Mouse (Mus musculus) stomach, embryonic 16.5 days (tissue): Measurements from ENCODE around the gene Btg4. TPM values are rescaled to one million over a fixed set of nuclear protein-coding genes. Genes with fewer than 3 reads are reported as not detected.
A peak's percentile ranks its signal among the peaks of the same experiment; 100 is the strongest.

Experiments
- ATAC-seq: fragments of 200-750 bp; cut with Nextera tagmentation; 2 replicates; pipeline ENCODE4 v1.8.0; 2017; ENCODE audit warnings: moderate number of reproducible peaks, moderate TSS enrichment; ENCODE audit not compliant: insufficient read depth, low FRiP score
- H3K27ac ChIP-seq: fragments of 300-500 bp; sonication (generic); 2 replicates; pipeline ENCODE4 v1.5.1; 2014; ENCODE audit warnings: low read length
- H3K27me3 ChIP-seq: fragments of 300-500 bp; sonication (generic); 2 replicates; pipeline ENCODE4 v1.6.1; 2014; ENCODE audit warnings: low read length, control low read depth, mixed read lengths; ENCODE audit not compliant: control insufficient read depth, insufficient read depth
- H3K36me3 ChIP-seq: fragments of 300-500 bp; sonication (generic); 2 replicates; pipeline ENCODE4 v1.6.1; 2014; ENCODE audit warnings: low read length; ENCODE audit not compliant: control insufficient read depth, insufficient read depth
- H3K4me1 ChIP-seq: fragments of 300-500 bp; sonication (generic); 2 replicates; pipeline ENCODE4 v1.6.1; 2014; ENCODE audit warnings: low read length, control low read depth, mixed read lengths; ENCODE audit not compliant: control insufficient read depth, insufficient read depth
- H3K4me2 ChIP-seq: fragments of 300-500 bp; sonication (generic); 2 replicates; pipeline ENCODE4 v1.6.1; 2014; ENCODE audit warnings: low read depth, low read length, mixed read lengths
- H3K4me3 ChIP-seq: fragments of 300-500 bp; sonication (generic); replicated peaks from 2 replicates; pipeline ENCODE4 v1.5.1; 2014; ENCODE audit warnings: mild to moderate bottlenecking, low read length
- H3K9ac ChIP-seq: fragments of 300-500 bp; sonication (generic); 2 replicates; pipeline ENCODE4 v1.6.1; 2014; ENCODE audit warnings: low read length
- H3K9me3 ChIP-seq: fragments of 300-500 bp; sonication (generic); replicated peaks from 2 replicates; pipeline ENCODE4 v1.6.1; 2016; ENCODE audit warnings: low read length, control low read depth; ENCODE audit not compliant: control insufficient read depth
- WGBS: fragments of 180-500 bp; shearing (Covaris S2); extraction: QIAGEN DNeasy Blood & Tissue Kit; methylation state at CpG from one replicate; pipeline ENCODE4 v1.1.7; 2014; 5-methylcytosine and 5-hydroxymethylcytosine counted together
- microRNA counts: library from miRNA; unstranded; fragments of <30 nt; microRNA quantifications from one replicate; lab custom pipeline; 2016
- microRNA-seq: library from miRNA; unstranded; fragments of <30 nt; microRNA quantifications from one replicate; pipeline ENCODE4, GENCODE M21; 2016
- polyA plus RNA-seq: library from polyadenylated mRNA; unstranded; fragments of >200 nt; fragmentation: Nextera tagmentation; extraction: Ambion mirVana; gene quantifications from 2 replicates; pipeline ENCODE4 v1.2.1, GENCODE M21; 2015

The Btg4 gene
- polyA plus RNA-seq, 1 experiment from 2014 or later: not detected

- Histone ChIP-seq H3K36me3 (no peaks in the 10 kb centered on the region), H3K27ac (peak overlapping the region; percentile 86), H3K4me2 (no peak overlapping the region), H3K4me1 (0 out of 2 replicates have a peak, but pooled peaks cover 2% of the 10 kb centered on the region), H3K4me3 (no peak overlapping the region), H3K9me3 (no peaks in the 10 kb centered on the region), H3K27me3 (no peaks in the 10 kb centered on the region), H3K9ac (no peak overlapping the region)
- peak; percentile 78 for ATAC-seq
- WGBS: 55% methylated on average over 11 of the region's 11 CpGs
Measured at GRCm38 (mm10) chr9:51167954-51168353, 107.3 kb downstream of the Btg4 start.

- H3K4me2 ChIP-seq: no peak overlapping the region
- H3K4me1 ChIP-seq: 0 out of 2 replicates have a peak, but pooled peaks cover 2% of the 10 kb centered on the region
- H3K27ac ChIP-seq: peak overlapping the region; percentile 86
- H3K9me3 ChIP-seq: no peaks in the 10 kb centered on the region
- H3K9ac ChIP-seq: 0 out of 2 replicates have a peak overlapping the region, but pooled peaks have one; percentile 22
- H3K4me3 ChIP-seq: no peak overlapping the region
- peak; percentile 71 for ATAC-seq
- H3K27me3 ChIP-seq: no peaks in the 10 kb centered on the region
- 46% methylated on average over 5 of the region's 5 CpGs for WGBS
- no peaks in the 10 kb centered on the region for H3K36me3 ChIP-seq
Measured at GRCm38 (mm10) chr9:51168698-51169097, 108.0 kb downstream of the Btg4 start.

GRCm38 (mm10) chr9:51169133-51169532, 108.4 kb downstream of the Btg4 start:
- ATAC-seq: peak; percentile 30; the same call in 1 of the 2 replicates
- H3K4me3 ChIP-seq: no peak overlapping the region
- H3K9ac ChIP-seq: 0 out of 2 replicates have a peak overlapping the region, but pooled peaks have one; percentile 22
- 69% methylated on average over 7 of the region's 7 CpGs for WGBS
- no peaks in the 10 kb centered on the region for H3K36me3 ChIP-seq
- no peaks in the 10 kb centered on the region for H3K27me3 ChIP-seq
- no peaks in the 10 kb centered on the region for H3K9me3 ChIP-seq
- H3K4me2 ChIP-seq: no peak overlapping the region
- peak overlapping the region; percentile 86 for H3K27ac ChIP-seq
- 0 out of 2 replicates have a peak, but pooled peaks cover 2% of the 10 kb centered on the region for H3K4me1 ChIP-seq

MicroRNAs encoded within 50 kb of the gene (microRNA counts, 519-probe panel; counts per million panel counts)
- 1,655 counts per million, percentile 25 among the panel's probes with 10 or more counts for microRNA mmu-miR-34b-3p (lab: Ali Mortazavi, UCI)
- microRNA mmu-miR-34b-5p (lab: Ali Mortazavi, UCI): 1,539 counts per million, percentile 19 among the panel's probes with 10 or more counts
- microRNA mmu-miR-34c (lab: Ali Mortazavi, UCI): 3,675 counts per million, percentile 85 among the panel's probes with 10 or more counts

Small RNA genes lying within 50 kb of the gene (microRNA-seq; reads per million reads assigned to microRNA genes)
- gene Mir34b: 13.6 reads per million, percentile 35 among the genes with 10 or more reads in this experiment
- 317 reads per million, percentile 67 among the genes with 10 or more reads in this experiment for gene Mir34c

Other genes with a start within 250 kb of the Btg4 start
- 79.3 and 87.5 TPM in 2 replicates for gene Ppp2r1b, start 215.6 kb upstream of the Btg4 start, polyA plus RNA-seq
- gene Sik2, start 51.8 kb upstream of the Btg4 start, polyA plus RNA-seq: 20.5 and 20.7 TPM in 2 replicates
- gene Layn, start 16.2 kb downstream of the Btg4 start, polyA plus RNA-seq: 4.3 and 4.7 TPM in 2 replicates
- 0.31 TPM in 1 of 2 replicates, not detected in the other for gene 4833427G06Rik, start 41.2 kb downstream of the Btg4 start, polyA plus RNA-seq
- gene Gm32742, start 104.6 kb downstream of the Btg4 start, polyA plus RNA-seq: 0.06 and 0.10 TPM in 2 replicates
- gene Pou2af1, start 152.8 kb downstream of the Btg4 start, polyA plus RNA-seq: 0.60 and 0.66 TPM in 2 replicates
- gene Colca2, start 217.7 kb downstream of the Btg4 start, polyA plus RNA-seq: 8.7 and 9.3 TPM in 2 replicates